23 mouse cellular contexts compared by ENCODE assay signal in the genomic region with DNA sequence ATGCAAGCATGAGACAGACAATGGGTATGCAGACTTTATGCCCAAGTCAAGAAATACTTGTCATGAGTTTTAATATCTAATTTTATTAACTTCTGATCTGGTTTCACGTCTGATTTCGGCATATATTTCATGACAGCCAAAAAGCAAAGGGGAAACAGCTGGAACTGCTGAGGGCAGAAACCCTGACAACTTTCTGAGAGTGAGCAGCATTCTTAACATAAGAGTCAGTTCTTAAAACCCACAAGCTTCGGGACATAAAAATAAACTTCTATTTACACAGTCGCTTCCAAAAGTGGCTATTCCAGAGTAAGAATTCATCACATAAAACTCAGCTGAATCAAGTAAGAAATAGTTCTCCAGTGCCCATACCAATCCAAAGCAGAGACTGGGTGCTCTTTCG.
"Had no signal": no experiment of that assay in that cellular context is flagged by ENCODE, and none has a peak within 500 bp of the region (broad histone marks: within the 10 kb centered on the region; RNA-seq: fewer than 3 reads in every experiment).

No protein-coding gene starts in this region.

- H3K4me2 ChIP-seq: heart, embryonic 11.5 days; heart, embryonic 13.5 days; heart, embryonic 15.5 days; hindbrain, embryonic 13.5 days; hindbrain, embryonic 15.5 days; limb, embryonic 13.5 days; limb, embryonic 15.5 days; liver, embryonic 12.5 days had no signal

- H3K27me3 ChIP-seq: heart, embryonic 13.5 days; heart, embryonic 15.5 days; hindbrain, embryonic 13.5 days; hindbrain, embryonic 15.5 days; limb, embryonic 13.5 days; limb, embryonic 15.5 days; liver, embryonic 12.5 days had no signal

- H3K9me3 ChIP-seq: heart, embryonic 13.5 days; heart, embryonic 15.5 days; limb, embryonic 15.5 days; liver, embryonic 12.5 days had no signal

- H3K36me3 ChIP-seq: heart, embryonic 15.5 days had no signal

- H3K27ac ChIP-seq: gastrocnemius, adult 2 months; heart, adult 2 months; heart, embryonic 13.5 days; heart, embryonic 15.5 days; hindbrain, embryonic 13.5 days; hindbrain, embryonic 15.5 days; hindbrain, postnatal 0 days; limb, embryonic 13.5 days; limb, embryonic 15.5 days; liver, embryonic 12.5 days had no signal

- H3K4me3 ChIP-seq: gastrocnemius, adult 2 months; heart, adult 2 months; heart, embryonic 13.5 days; heart, embryonic 15.5 days; hindbrain, embryonic 13.5 days; hindbrain, embryonic 15.5 days; limb, embryonic 13.5 days; limb, embryonic 15.5 days; liver, embryonic 12.5 days had no signal

- ATAC-seq: hindbrain, postnatal 0 days; intestine, embryonic 16.5 days; liver, embryonic 12.5 days had no signal

- H3K9ac ChIP-seq: heart, embryonic 13.5 days; heart, embryonic 15.5 days; hindbrain, embryonic 13.5 days; hindbrain, embryonic 15.5 days; limb, embryonic 13.5 days; limb, embryonic 15.5 days; liver, embryonic 12.5 days had no signal

- H3K4me1 ChIP-seq: hindbrain, embryonic 15.5 days had no signal

- DNase-seq: gastrocnemius, adult 2 months; gastrocnemius, postnatal 14 days; gastrocnemius, postnatal 36 days; heart, adult 11 months; heart, adult 2 months; heart, postnatal 14 days; heart, postnatal 36 days; kidney, adult 11 months; kidney, adult 2 months; kidney, adult 9 months; kidney, postnatal 14 days; kidney, postnatal 36 days; left cerebral cortex, postnatal 4 days had no signal
